Mouse (Mus musculus) heart, embryonic 15.5 days (tissue): Measurements from ENCODE around the gene Olfr458. TPM values are rescaled to one million over a fixed set of nuclear protein-coding genes. Genes with fewer than 3 reads are reported as not detected.

ENCODE experiments used
- ATAC-seq: fragments of 200-750 bp; cut with Nextera tagmentation; replicated peaks from 2 replicates; pipeline ENCODE4 v1.8.0; 2017; ENCODE audit warnings: low read depth, moderate TSS enrichment; ENCODE audit not compliant: insufficient number of reproducible peaks, insufficient read depth, low FRiP score
- H3K27ac ChIP-seq: fragments of 300-500 bp; sonication (generic); 2 replicates; pipeline ENCODE4 v1.5.1; 2015; ENCODE audit warnings: mild to moderate bottlenecking, inconsistent platforms
- H3K27me3 ChIP-seq: fragments of 300-500 bp; sonication (generic); 2 replicates; pipeline ENCODE4 v1.6.1; 2015; ENCODE audit warnings: inconsistent platforms
- H3K36me3 ChIP-seq: fragments of 300-500 bp; sonication (generic); 2 replicates; pipeline ENCODE4 v1.6.1; 2015; ENCODE audit warnings: mild to moderate bottlenecking, inconsistent platforms
- H3K4me1 ChIP-seq: fragments of 300-500 bp; sonication (generic); replicated peaks from 2 replicates; pipeline ENCODE4 v1.6.1; 2015; ENCODE audit warnings: inconsistent platforms
- H3K4me2 ChIP-seq: fragments of 300-500 bp; sonication (generic); 2 replicates; pipeline ENCODE4 v1.6.1; 2015; ENCODE audit warnings: inconsistent platforms, mild to moderate bottlenecking, moderate library complexity
- H3K4me3 ChIP-seq: fragments of 300-500 bp; sonication (generic); 2 replicates; pipeline ENCODE4 v1.5.1; 2015; ENCODE audit warnings: mild to moderate bottlenecking, inconsistent platforms
- H3K9ac ChIP-seq: fragments of 300-500 bp; sonication (generic); 2 replicates; pipeline ENCODE4 v1.6.1; 2015; ENCODE audit warnings: mild to moderate bottlenecking, inconsistent platforms
- H3K9me3 ChIP-seq: fragments of 300-500 bp; sonication (generic); replicated peaks from 2 replicates; pipeline ENCODE4 v1.6.1; 2016; ENCODE audit warnings: inconsistent platforms
- WGBS: fragments of 180-500 bp; shearing (Covaris S2); methylation state at CpG from one replicate; pipeline ENCODE4 v1.1.7; 2015; ENCODE audit warnings: mixed read lengths; 5-methylcytosine and 5-hydroxymethylcytosine counted together
- polyA plus RNA-seq: library from polyadenylated mRNA; unstranded; fragments of >200 nt; fragmentation: Nextera tagmentation; extraction: Ambion mirVana; gene quantifications from 2 replicates; pipeline ENCODE4 v1.2.1, GENCODE M21; 2015

Gene Olfr458
- polyA plus RNA-seq, 1 experiment from 2014 or later: not detected

DNA sequence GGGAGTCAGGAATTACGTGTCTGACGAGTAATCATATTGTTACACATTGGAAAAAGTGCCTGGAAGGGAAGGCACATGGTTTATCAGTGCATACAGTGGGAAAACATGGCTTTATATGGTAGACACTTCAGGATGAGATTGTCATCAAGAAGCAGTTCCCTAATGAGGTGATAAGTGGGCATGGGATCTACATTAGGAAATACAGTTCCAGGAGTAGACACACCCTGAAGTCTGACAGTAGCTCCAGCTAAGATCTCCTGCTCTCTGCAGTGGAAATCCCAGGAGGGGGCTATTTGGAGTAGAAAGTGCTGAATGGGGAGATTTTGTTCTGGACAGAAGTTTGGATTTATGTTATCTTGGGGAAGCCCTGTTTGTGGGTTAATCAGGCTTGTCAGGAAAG, 23.6 kb downstream of the Olfr458 start:
- Histone ChIP-seq H3K4me3 (no peak overlapping the region), H3K4me2 (no peak overlapping the region), H3K27ac (no peak overlapping the region), H3K9me3 (no peaks in the 10 kb centered on the region), H3K4me1 (no peaks in the 10 kb centered on the region), H3K9ac (no peak overlapping the region), H3K36me3 (no peaks in the 10 kb centered on the region), H3K27me3 (no peaks in the 10 kb centered on the region)
- ATAC-seq: no peak
- WGBS: 39% methylated on average over 2 of the region's 2 CpGs

DNA sequence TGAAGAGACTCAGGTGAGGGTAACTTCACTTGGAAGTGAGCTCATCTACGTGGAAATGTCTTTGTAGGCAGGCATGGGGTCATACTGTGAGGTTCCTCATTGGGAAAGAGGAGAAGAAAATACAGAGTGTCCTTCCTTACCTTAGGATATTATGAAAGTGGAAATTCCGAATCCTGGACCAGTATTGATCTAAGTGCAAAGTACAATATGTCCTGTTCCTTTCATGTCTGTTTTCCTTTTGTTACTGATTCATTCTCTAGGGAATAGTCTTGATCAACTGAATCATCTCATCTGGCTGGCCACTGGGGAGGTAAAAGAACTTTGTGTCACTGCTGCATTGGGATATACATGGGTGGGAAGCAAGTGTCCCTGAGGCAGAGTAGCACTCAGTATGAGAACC, 29.5 kb downstream of the Olfr458 start:
- Histone ChIP-seq H3K9me3 (no peaks in the 10 kb centered on the region), H3K27me3 (no peaks in the 10 kb centered on the region), H3K4me3 (no peak overlapping the region), H3K36me3 (no peaks in the 10 kb centered on the region), H3K4me1 (no peaks in the 10 kb centered on the region), H3K9ac (no peak overlapping the region), H3K4me2 (no peak overlapping the region), H3K27ac (no peak overlapping the region)
- no peak for ATAC-seq
- 60% methylated on average over 2 of the region's 2 CpGs for WGBS

DNA sequence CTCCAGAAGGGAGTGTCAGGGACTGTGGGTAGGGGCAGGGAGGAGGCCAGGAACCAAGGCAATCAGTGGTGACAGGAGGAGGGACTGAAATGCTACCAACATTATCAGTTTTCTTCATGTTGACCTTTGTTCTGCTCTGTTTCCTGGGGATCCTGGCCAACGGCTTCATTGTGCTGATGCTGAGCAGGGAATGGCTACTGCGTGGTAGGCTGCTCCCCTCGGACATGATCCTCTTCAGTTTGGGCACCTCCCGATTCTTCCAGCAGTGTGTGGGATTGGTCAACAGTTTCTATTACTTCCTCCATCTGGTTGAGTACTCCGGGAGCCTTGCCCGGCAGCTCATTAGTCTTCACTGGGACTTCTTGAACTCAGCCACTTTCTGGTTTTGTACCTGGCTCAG, 30.6 kb downstream of the Olfr458 start, which contains the start of gene Tas2r126:
Gene Tas2r126, plus strand, starts transcription at position 90 of the 400 bp plus-strand sequence.
- Histone ChIP-seq H3K4me2 (no peak within 1 kb of the TSS), H3K27me3 (no peaks in the 10 kb centered on the region), H3K9me3 (no peaks in the 10 kb centered on the region), H3K4me1 (no peaks in the 10 kb centered on the region), H3K9ac (no peak within 1 kb of the TSS), H3K4me3 (no peak within 1 kb of the TSS), H3K36me3 (no peaks in the 10 kb centered on the region), H3K27ac (no peak within 1 kb of the TSS)
- whole genome bisulfite sequencing: 48% methylated on average over 6 of the region's 6 CpGs
- ATAC-seq: no peak

DNA sequence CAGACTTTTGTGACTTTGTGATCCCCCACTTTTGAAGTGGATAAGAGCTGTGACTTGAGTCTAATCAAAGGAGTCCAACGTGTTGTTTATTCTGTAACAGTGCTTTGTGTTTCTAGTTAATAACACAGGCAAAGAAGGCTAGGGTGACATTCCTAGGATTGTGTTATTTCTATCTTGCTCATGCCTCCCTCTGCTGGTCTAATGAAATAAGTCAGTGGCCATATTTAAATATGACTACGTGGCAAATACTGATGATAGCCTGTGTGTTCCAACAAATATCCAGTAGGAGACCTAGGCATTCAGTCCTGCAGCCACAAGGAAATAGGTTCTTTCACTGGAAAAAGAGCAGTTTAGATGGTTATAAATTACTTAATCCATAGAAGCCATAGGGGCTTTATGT, 31.4 kb downstream of the Olfr458 start:
- H3K27me3 ChIP-seq: no peaks in the 10 kb centered on the region
- H3K9ac ChIP-seq: no peak overlapping the region
- no peaks in the 10 kb centered on the region for H3K36me3 ChIP-seq
- no peak overlapping the region for H3K27ac ChIP-seq
- 49% methylated on average over 2 of the region's 2 CpGs for WGBS
- ATAC-seq: no peak
- no peak overlapping the region for H3K4me3 ChIP-seq
- H3K4me1 ChIP-seq: no peaks in the 10 kb centered on the region
- no peaks in the 10 kb centered on the region for H3K9me3 ChIP-seq
- no peak overlapping the region for H3K4me2 ChIP-seq

DNA sequence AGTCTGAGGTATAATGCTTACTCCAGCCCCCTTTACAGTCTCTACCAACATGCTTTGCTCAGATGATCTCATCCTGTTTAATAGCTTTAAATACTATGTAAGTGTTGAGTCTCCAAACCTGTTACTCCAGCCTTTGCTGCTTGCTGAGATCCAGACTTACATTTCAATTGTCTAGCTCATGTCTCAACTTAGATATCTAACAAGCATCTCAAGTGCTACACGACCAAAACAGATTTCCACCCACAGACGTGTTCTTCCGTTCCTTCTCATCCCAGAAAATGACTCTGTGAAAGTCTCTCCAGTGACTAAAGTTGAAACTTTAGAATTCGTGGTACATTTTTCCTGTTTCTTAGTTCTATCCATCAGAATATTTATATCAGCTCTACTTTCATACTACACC, 38.7 kb downstream of the Olfr458 start:
- WGBS: 70% methylated on average over 4 of the region's 4 CpGs
- H3K36me3 ChIP-seq: no peaks in the 10 kb centered on the region
- H3K4me2 ChIP-seq: no peak overlapping the region

DNA sequence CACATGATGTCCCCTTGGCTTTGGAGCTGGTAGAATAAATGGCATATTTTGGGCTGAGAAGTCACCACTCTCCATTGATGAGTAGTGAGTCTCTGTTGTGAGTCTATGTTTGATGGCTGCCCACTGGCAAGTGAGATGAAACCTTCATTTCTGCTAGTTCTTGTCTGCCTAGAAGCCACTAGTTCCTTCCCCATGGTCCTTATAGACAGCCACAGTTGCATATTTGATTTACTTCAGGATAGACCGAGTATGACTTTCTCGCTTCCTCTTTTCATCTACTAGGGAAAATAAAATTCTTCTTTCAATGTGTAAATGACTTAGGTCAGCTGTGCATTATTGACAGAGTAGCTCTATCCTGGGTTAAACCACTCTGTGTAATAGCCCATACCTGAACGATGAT, 40.5 kb downstream of the Olfr458 start:
- H3K36me3 ChIP-seq: no peaks in the 10 kb centered on the region
- no peak for ATAC-seq
- H3K4me2 ChIP-seq: no peak overlapping the region
- no peak overlapping the region for H3K9ac ChIP-seq
- H3K4me3 ChIP-seq: no peak overlapping the region
- no peaks in the 10 kb centered on the region for H3K9me3 ChIP-seq
- H3K27ac ChIP-seq: no peak overlapping the region
- WGBS: 83% methylated on average over 3 of the region's 3 CpGs
- no peaks in the 10 kb centered on the region for H3K4me1 ChIP-seq
- H3K27me3 ChIP-seq: no peaks in the 10 kb centered on the region

More for the DNA sequence above, 38.7 kb downstream of the Olfr458 start:
- no peak overlapping the region for H3K27ac ChIP-seq
- H3K4me1 ChIP-seq: no peaks in the 10 kb centered on the region
- H3K4me3 ChIP-seq: no peak overlapping the region
- H3K9ac ChIP-seq: no peak overlapping the region
- no peaks in the 10 kb centered on the region for H3K9me3 ChIP-seq
- no peaks in the 10 kb centered on the region for H3K27me3 ChIP-seq
- ATAC-seq: no peak

DNA sequence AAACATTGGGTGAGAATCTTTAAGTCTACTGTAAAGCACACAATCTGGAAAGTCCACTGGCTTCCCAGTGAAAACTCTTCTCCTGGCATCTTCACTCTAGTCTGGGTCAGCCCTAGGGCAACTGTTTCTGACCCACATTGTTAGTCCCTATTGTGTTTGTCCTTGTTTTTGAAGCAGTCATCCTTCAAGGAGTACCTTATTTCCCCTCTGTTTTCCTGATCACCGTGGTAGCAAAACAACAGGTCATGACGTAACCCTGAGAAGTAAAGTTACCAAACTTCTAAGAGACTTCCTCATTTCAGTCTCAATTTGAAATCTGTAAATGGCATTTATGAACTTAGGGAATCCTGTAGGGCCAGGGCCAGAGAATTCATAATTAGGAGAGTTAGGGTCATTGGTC, 43.6 kb downstream of the Olfr458 start:
- H3K27ac ChIP-seq: no peak overlapping the region
- H3K4me2 ChIP-seq: no peak overlapping the region
- H3K4me3 ChIP-seq: no peak overlapping the region
- ATAC-seq: no peak
- H3K36me3 ChIP-seq: no peaks in the 10 kb centered on the region
- H3K9me3 ChIP-seq: no peaks in the 10 kb centered on the region
- H3K4me1 ChIP-seq: no peaks in the 10 kb centered on the region
- H3K27me3 ChIP-seq: no peaks in the 10 kb centered on the region
- 72% methylated on average over 2 of the region's 2 CpGs for WGBS
- H3K9ac ChIP-seq: no peak overlapping the region

DNA sequence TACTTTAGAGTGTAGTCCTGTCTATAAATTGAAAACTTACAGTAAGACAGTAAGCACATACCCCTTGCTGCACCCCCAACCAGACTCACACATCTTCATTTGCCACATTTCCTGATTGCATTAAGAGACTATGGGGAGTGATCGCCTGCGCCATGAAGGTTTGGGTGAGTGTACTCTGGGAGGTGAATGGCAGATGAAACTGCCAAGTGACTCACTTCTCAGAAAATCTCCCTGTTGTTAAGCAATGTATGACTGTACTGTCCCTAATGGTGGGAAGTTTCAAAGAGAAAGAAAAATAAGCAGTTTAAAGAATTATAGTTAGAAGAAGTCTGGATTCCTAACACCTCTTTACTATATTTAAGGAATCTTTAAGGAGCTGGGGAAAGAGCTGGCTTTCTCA, 45.6 kb downstream of the Olfr458 start:
- Histone ChIP-seq H3K9me3 (no peaks in the 10 kb centered on the region), H3K36me3 (no peaks in the 10 kb centered on the region), H3K4me3 (no peak overlapping the region), H3K27ac (no peak overlapping the region), H3K4me2 (no peak overlapping the region), H3K9ac (no peak overlapping the region), H3K27me3 (no peaks in the 10 kb centered on the region), H3K4me1 (no peaks in the 10 kb centered on the region)
- ATAC-seq: no peak
- 83% methylated on average over 2 of the region's 2 CpGs for WGBS

Other genes starting within 250 kb of the Olfr458 start
- gene Tas2r144, start 249.9 kb downstream of the Olfr458 start, polyA plus RNA-seq: not detected in 2 replicates
- gene Gstk1, start 219.3 kb downstream of the Olfr458 start, polyA plus RNA-seq: 14.3 and 16.9 TPM in 2 replicates
- gene Tmem139, start 203.2 kb downstream of the Olfr458 start, polyA plus RNA-seq: 0.28 and 0.31 TPM in 2 replicates
- gene Casp2, start 200.2 kb downstream of the Olfr458 start, polyA plus RNA-seq: 26.2 and 37.2 TPM in 2 replicates
- gene Clcn1, start 178.5 kb downstream of the Olfr458 start, polyA plus RNA-seq: 0.28 and 0.33 TPM in 2 replicates
- gene Fam131b, start 140.6 kb downstream of the Olfr458 start, polyA plus RNA-seq: 0.10 and 0.24 TPM in 2 replicates
- 136 and 173 TPM in 2 replicates for gene Zyx, start 115.6 kb downstream of the Olfr458 start, polyA plus RNA-seq
- 2.2 and 4.3 TPM in 2 replicates for gene Epha1, start 91.9 kb downstream of the Olfr458 start, polyA plus RNA-seq
- gene Tas2r143, start 65.0 kb downstream of the Olfr458 start, polyA plus RNA-seq: not detected in 2 replicates
- not detected in 2 replicates for gene Tas2r135, start 59.8 kb downstream of the Olfr458 start, polyA plus RNA-seq
- gene Tas2r126, start 30.7 kb downstream of the Olfr458 start, polyA plus RNA-seq: not detected in 2 replicates
- not detected in 2 replicates for gene Olfr457, start 11.1 kb upstream of the Olfr458 start, polyA plus RNA-seq
- 0.11 TPM in 1 of 2 replicates, not detected in the other for gene Olfr456, start 22.0 kb upstream of the Olfr458 start, polyA plus RNA-seq
- 0.05 TPM in 1 of 2 replicates, not detected in the other for gene Olfr455, start 82.4 kb upstream of the Olfr458 start, polyA plus RNA-seq
- not detected in 2 replicates for gene Tcaf3, start 132.5 kb upstream of the Olfr458 start, polyA plus RNA-seq
- gene Tcaf2, start 180.1 kb upstream of the Olfr458 start, polyA plus RNA-seq: 2.2 and 3.9 TPM in 2 replicates
- 41.4 and 48.0 TPM in 2 replicates for gene Tcaf1, start 244.9 kb upstream of the Olfr458 start, polyA plus RNA-seq